Comparison of ENCODE assay signal across 11 mouse cellular contexts in the genomic region with DNA sequence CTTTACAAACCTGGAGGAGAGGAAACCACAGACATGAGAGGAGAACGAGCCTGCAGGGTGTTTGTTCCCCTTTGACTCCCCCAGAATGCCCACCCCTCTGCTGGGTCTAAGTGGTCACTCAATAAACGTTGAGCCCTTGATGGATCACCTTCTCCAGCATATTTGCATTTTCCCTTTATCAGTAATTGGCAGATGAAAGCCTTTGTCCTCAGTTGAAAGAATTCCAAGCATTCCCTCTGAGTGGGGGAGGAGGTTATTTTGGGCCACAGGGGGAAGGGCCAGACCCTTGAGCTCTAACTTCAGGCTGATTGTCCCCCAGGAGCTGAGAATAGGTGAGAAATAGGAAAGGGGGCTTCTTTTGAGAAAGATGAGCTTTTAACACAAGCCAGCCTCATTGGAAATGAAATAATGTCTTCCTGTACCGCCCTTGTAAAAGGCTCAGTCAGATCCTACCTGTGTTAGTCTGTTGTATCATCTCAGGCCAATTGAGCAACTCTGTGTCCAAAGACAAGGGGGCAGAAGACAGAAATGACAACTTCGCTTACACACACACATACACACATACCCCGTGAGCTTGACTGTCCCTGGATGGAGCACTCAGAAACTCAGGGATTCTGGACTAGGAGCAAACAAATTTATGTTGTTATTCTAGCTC. TPM values are rescaled to one million over a fixed set of nuclear protein-coding genes. Genes with fewer than 3 reads are reported as not detected.
DNase-seq lines count a peak whose midpoint lies in the region; ATAC-seq lines count a peak whose summit lies in the region.
"Had no signal": no experiment of that assay in that cellular context is flagged by ENCODE, and none has a peak within 500 bp of the region (broad histone marks: within the 10 kb centered on the region; RNA-seq: fewer than 3 reads in every experiment).

No protein-coding gene starts in this region.

- intact Hi-C loops in heart, postnatal 36 days (cut with DNase I): no loop called here

- H3K27me3 ChIP-seq in heart, embryonic 16.5 days (ENCODE audit: control insufficient read depth, insufficient read depth, low read length): no peaks in the 10 kb centered on the region
- no peaks in the 10 kb centered on the region for H3K27me3 ChIP-seq in forebrain, embryonic 12.5 days
- H3K27me3 ChIP-seq: limb, embryonic 15.5 days had no signal

- H3K27ac ChIP-seq in heart, embryonic 16.5 days (ENCODE audit: low read length): peak overlapping the region; percentile 44
- H3K27ac ChIP-seq in forebrain, embryonic 12.5 days: peak overlapping the region; percentile 50; the same call in 1 of the 2 replicates
- H3K27ac ChIP-seq: limb, embryonic 15.5 days had no signal

- H3K4me2 ChIP-seq in heart, embryonic 16.5 days (ENCODE audit: low read depth, low read length): peak overlapping the region; percentile 96
- peak overlapping the region; percentile 96 for H3K4me2 ChIP-seq in forebrain, embryonic 12.5 days

- H3K4me3 ChIP-seq in heart, embryonic 16.5 days (ENCODE audit: low read length): peak overlapping the region; percentile 72
- peak overlapping the region; percentile 60; the same call in 1 of the 2 replicates for H3K4me3 ChIP-seq in forebrain, embryonic 12.5 days (replicated peaks)

- no peak for ATAC-seq in heart, embryonic 16.5 days (replicated peaks; ENCODE audit: extremely low read depth, insufficient read depth, low FRiP score)
- ATAC-seq in forebrain, embryonic 12.5 days (ENCODE audit: low FRiP score): no peak

- no peaks in the 10 kb centered on the region for H3K36me3 ChIP-seq in heart, embryonic 16.5 days (ENCODE audit: control insufficient read depth, insufficient read depth)
- H3K36me3 ChIP-seq in forebrain, embryonic 12.5 days (replicated peaks): no peaks in the 10 kb centered on the region
- H3K36me3 ChIP-seq: limb, embryonic 15.5 days had no signal

- H3K4me1 ChIP-seq in heart, embryonic 16.5 days (ENCODE audit: control insufficient read depth, insufficient read depth, low read length): peaks cover 31% of the 10 kb centered on the region
- peaks cover 59% of the 10 kb centered on the region for H3K4me1 ChIP-seq in forebrain, embryonic 12.5 days

- peak overlapping the region; percentile 87 for H3K9ac ChIP-seq in heart, embryonic 16.5 days (ENCODE audit: low read length)
- H3K9ac ChIP-seq in forebrain, embryonic 12.5 days: peak overlapping the region; percentile 74
- H3K9ac ChIP-seq: limb, embryonic 15.5 days had no signal

- 25% methylated on average over 5 of the region's 5 CpGs for WGBS in heart, embryonic 16.5 days
- 29% methylated on average over 5 of the region's 5 CpGs for WGBS in forebrain, embryonic 12.5 days

- no peaks in the 10 kb centered on the region for H3K9me3 ChIP-seq in heart, embryonic 16.5 days (replicated peaks; ENCODE audit: control insufficient read depth, low read length)
- no peaks in the 10 kb centered on the region for H3K9me3 ChIP-seq in forebrain, embryonic 12.5 days
- H3K9me3 ChIP-seq: limb, embryonic 15.5 days had no signal

- DNase-seq in heart, postnatal 36 days: no peak
- DNase-seq in ES-CJ7 (ENCODE audit: low read depth, low spot score): peak; percentile 70
- peak; percentile 55 for DNase-seq in mesoderm, embryonic 11.5 days (ENCODE audit: low read depth, low spot score)
- DNase-seq in frontal cortex, postnatal 25 days (ENCODE audit: low spot score in 2 of 2): no peak
- no peak for DNase-seq in ovary, adult 18-20 months (ENCODE audit: low spot score)
- DNase-seq in frontal cortex, postnatal 14 days (ENCODE audit: low spot score in 2 of 2): no peak
- DNase-seq: gastrocnemius, postnatal 10 days; right cerebral cortex, postnatal 14 days had no signal

RNA-seq across cellular contexts. Expression of a gene that starts 1.9 kb away (rescaled TPM):
- polyA plus RNA-seq in heart, embryonic 16.5 days (2015; fragmentation: Nextera tagmentation; extraction: Ambion mirVana): 26.8 and 27.3 TPM in 2 replicates
- total RNA-seq in heart, postnatal 36 days (2021): 10 to 100 TPM; 16.6 to 19.0 TPM
- polyA plus RNA-seq in forebrain, embryonic 12.5 days (2016; fragmentation: Nextera tagmentation; extraction: Ambion mirVana): 108 and 118 TPM in 2 replicates

RNA-seq across cellular contexts. Expression of a gene that starts 23.4 kb away (rescaled TPM):
- 16.8 and 19.1 TPM in 2 replicates for polyA plus RNA-seq in heart, embryonic 16.5 days (2015; fragmentation: Nextera tagmentation; extraction: Ambion mirVana)
- total RNA-seq in heart, postnatal 36 days (2021): 10 to 100 TPM; 16.7 to 19.3 TPM
- 10.4 and 11.4 TPM in 2 replicates for polyA plus RNA-seq in forebrain, embryonic 12.5 days (2016; fragmentation: Nextera tagmentation; extraction: Ambion mirVana)

RNA-seq across cellular contexts. Expression of a gene that starts 55.3 kb away (rescaled TPM):
- 0.37 and 1.5 TPM in 2 replicates for polyA plus RNA-seq in heart, embryonic 16.5 days (2015; fragmentation: Nextera tagmentation; extraction: Ambion mirVana)
- total RNA-seq in heart, postnatal 36 days (2021): not detected
- 0.50 TPM in 1 of 2 replicates, not detected in the other for polyA plus RNA-seq in forebrain, embryonic 12.5 days (2016; fragmentation: Nextera tagmentation; extraction: Ambion mirVana)
- total RNA-seq: gastrocnemius, postnatal 10 days had no signal

Comparison
In these comparisons a context has a peak if more than half of its experiments do, and no peak if none do; other contexts are left out.
1. DNase-seq: peak in ES-CJ7 (single experiment) and mesoderm, embryonic 11.5 days (single experiment); none in heart, postnatal 36 days (0 of 2), frontal cortex, postnatal 25 days (0 of 2), ovary, adult 18-20 months (single experiment) and frontal cortex, postnatal 14 days (0 of 2).